Mouse (Mus musculus) liver, adult 2 months (tissue): ENCODE measurements at regions not wholly inside any gene's neighbourhood (a gene's known extent, or its start where the extent isn't known, plus 50 kb on each side); places are given as distances from the start of the nearest gene placed in this dataset.

Experiments used
- DNase-seq: peaks from one replicate; pipeline ENCODE4 v3.0.0-alpha.2; 2011; ENCODE audit warnings: low read depth, low spot score; ENCODE audit errors: extremely low read depth
- H3K27ac ChIP-seq: fragments of 200-500 bp; replicated peaks from 2 replicates; pipeline ENCODE4 v1.5.1; 2012; ENCODE audit warnings: low read depth, mild to moderate bottlenecking, control low read depth, inconsistent platforms, low read length; ENCODE audit not compliant: insufficient read depth
- H3K27me3 ChIP-seq: fragments of 200-500 bp; 2 replicates; pipeline ENCODE4 v1.6.1; 2012; ENCODE audit warnings: mild to moderate bottlenecking, moderate library complexity, low read length, inconsistent platforms; ENCODE audit not compliant: control insufficient read depth, insufficient read depth
- H3K36me3 ChIP-seq: fragments of 200-500 bp; 2 replicates; pipeline ENCODE4 v1.6.1; 2012; ENCODE audit warnings: low read length, inconsistent platforms; ENCODE audit not compliant: control insufficient read depth, insufficient read depth
- H3K4me1 ChIP-seq: fragments of 200-500 bp; 2 replicates; pipeline ENCODE4 v1.6.1; 2011; ENCODE audit warnings: low read length; ENCODE audit not compliant: control insufficient read depth, insufficient read depth
- H3K4me3 ChIP-seq: fragments of 200-500 bp; 2 replicates; pipeline ENCODE4 v1.5.1; 2011; ENCODE audit warnings: low read depth, mild to moderate bottlenecking, control low read depth, low read length, moderate library complexity; ENCODE audit not compliant: insufficient read depth
- H3K79me2 ChIP-seq: fragments of 200-500 bp; 2 replicates; pipeline ENCODE4 v1.6.1; 2012; ENCODE audit warnings: inconsistent platforms, mild to moderate bottlenecking, low read length, moderate library complexity; ENCODE audit not compliant: control insufficient read depth, insufficient read depth
- H3K9ac ChIP-seq: fragments of 200-500 bp; 2 replicates; pipeline ENCODE4 v1.6.1; 2012; ENCODE audit warnings: low read depth, mild to moderate bottlenecking, control low read depth, inconsistent platforms, low read length
- CTCF ChIP-seq: fragments of 200-500 bp; IDR thresholded peaks from 2 replicates; pipeline ENCODE4 v1.5.1; 2011; ENCODE audit warnings: low read depth, low read length, control low read depth
- POLR2A ChIP-seq: fragments of 200-500 bp; IDR thresholded peaks from 2 replicates; pipeline ENCODE4 v1.6.1; 2011; ENCODE audit warnings: low read length, control low read depth; ENCODE audit not compliant: insufficient read depth; ENCODE audit errors: extremely low read depth
- WGBS: fragments of 180-500 bp; shearing (Covaris S2); methylation state at CpG from one replicate; pipeline ENCODE4 v1.1.7; 2018; 5-methylcytosine and 5-hydroxymethylcytosine counted together

- Histone ChIP-seq H3K4me3 (no peak overlapping the region), H3K9ac (no peak overlapping the region), H3K79me2 (no peaks in the 10 kb centered on the region), H3K36me3 (no peaks in the 10 kb centered on the region), H3K27ac (no peak overlapping the region), H3K4me1 (no peaks in the 10 kb centered on the region), H3K27me3 (no peaks in the 10 kb centered on the region)
- TF ChIP-seq POLR2A (no peak), CTCF (no peak)
- DNase-seq, result no peak
- WGBS, result 77% methylated on average over 10 of the region's 10 CpGs
These were observed 237.5 kb downstream of the Ttll7 start for GRCm38 (mm10) chr3:147089716-147090115.

GRCm38 (mm10) chr3:147092188-147093075, 240.3 kb downstream of the Ttll7 start:
- no peak overlapping the region for H3K27ac ChIP-seq
- WGBS, result 75% methylated on average over 8 of the region's 8 CpGs
- TF ChIP-seq POLR2A, result no peak
- no peak for TF ChIP-seq CTCF
- H3K4me1 ChIP-seq, result no peaks in the 10 kb centered on the region
- H3K36me3 ChIP-seq, result no peaks in the 10 kb centered on the region
- no peaks in the 10 kb centered on the region for H3K79me2 ChIP-seq
- H3K4me3 ChIP-seq, result no peak overlapping the region
- DNase-seq, result no peak
- H3K27me3 ChIP-seq, result no peaks in the 10 kb centered on the region
- no peak overlapping the region for H3K9ac ChIP-seq

GRCm38 (mm10) chr3:147093076-147093380, 240.9 kb downstream of the Ttll7 start:
- WGBS, result 95% methylated on average over 5 of the region's 5 CpGs
- no peak for TF ChIP-seq CTCF
- no peak overlapping the region for H3K27ac ChIP-seq

GRCm38 (mm10) chr3:147096179-147096578, 244.0 kb downstream of the Ttll7 start:
- no peaks in the 10 kb centered on the region for H3K79me2 ChIP-seq
- WGBS, result 59% methylated on average over 9 of the region's 9 CpGs
- no peak overlapping the region for H3K9ac ChIP-seq
- H3K27me3 ChIP-seq, result no peaks in the 10 kb centered on the region
- no peak for DNase-seq
- no peak overlapping the region for H3K27ac ChIP-seq
- no peak overlapping the region for H3K4me3 ChIP-seq
- no peaks in the 10 kb centered on the region for H3K36me3 ChIP-seq
- TF ChIP-seq CTCF (no peak), POLR2A (no peak)
- no peaks in the 10 kb centered on the region for H3K4me1 ChIP-seq

More at GRCm38 (mm10) chr3:147093076-147093380, 240.9 kb downstream of the Ttll7 start:
- H3K27me3 ChIP-seq, result no peaks in the 10 kb centered on the region
- H3K4me1 ChIP-seq, result no peaks in the 10 kb centered on the region
- DNase-seq, result no peak
- H3K79me2 ChIP-seq, result no peaks in the 10 kb centered on the region
- H3K4me3 ChIP-seq, result no peak overlapping the region
- no peak overlapping the region for H3K9ac ChIP-seq
- H3K36me3 ChIP-seq, result no peaks in the 10 kb centered on the region

- Histone ChIP-seq H3K36me3 (no peaks in the 10 kb centered on the region), H3K4me3 (no peak overlapping the region), H3K27me3 (no peaks in the 10 kb centered on the region), H3K9ac (no peak overlapping the region), H3K4me1 (no peaks in the 10 kb centered on the region), H3K79me2 (no peaks in the 10 kb centered on the region), H3K27ac (no peak overlapping the region)
- WGBS, result 58% methylated on average over 15 of the region's 15 CpGs
- TF ChIP-seq CTCF, result no peak
- TF ChIP-seq POLR2A, result no peak
- no peak for DNase-seq
These were observed 246.0 kb downstream of the Ttll7 start for GRCm38 (mm10) chr3:147098065-147098580.

GRCm38 (mm10) chr3:147098611-147099010, 246.4 kb downstream of the Ttll7 start:
- WGBS, result 58% methylated on average over 6 of the region's 6 CpGs
- Histone ChIP-seq H3K4me1 (no peaks in the 10 kb centered on the region), H3K27me3 (no peaks in the 10 kb centered on the region), H3K27ac (no peak overlapping the region), H3K9ac (no peak overlapping the region), H3K36me3 (no peaks in the 10 kb centered on the region), H3K4me3 (no peak overlapping the region), H3K79me2 (no peaks in the 10 kb centered on the region)
- no peak for DNase-seq
- TF ChIP-seq POLR2A (no peak), CTCF (no peak)
